Mouse (Mus musculus): ENCODE results near the gene Olfr1385. TPM values are rescaled to one million over a fixed set of nuclear protein-coding genes. Genes with fewer than 3 reads are reported as not detected.

The Olfr1385 gene
- polyA plus RNA-seq, 1 experiment from 2014 or later = not detected

Other genes with a start within 250 kb of the Olfr1385 start
- gene Mgat1, start 244.9 kb upstream of the Olfr1385 start, polyA plus RNA-seq (2015; fragmentation: Nextera tagmentation; extraction: Ambion mirVana) = 32.0 and 32.6 TPM in 2 replicates
- not detected in 2 replicates for gene Olfr1393, start 210.8 kb upstream of the Olfr1385 start, polyA plus RNA-seq (2015; fragmentation: Nextera tagmentation; extraction: Ambion mirVana)
- gene Olfr1392, start 203.8 kb upstream of the Olfr1385 start, polyA plus RNA-seq (2015; fragmentation: Nextera tagmentation; extraction: Ambion mirVana) = not detected in 2 replicates
- gene Olfr10, start 184.3 kb upstream of the Olfr1385 start, polyA plus RNA-seq (2015; fragmentation: Nextera tagmentation; extraction: Ambion mirVana) = not detected in 2 replicates
- gene Olfr1391, start 166.3 kb upstream of the Olfr1385 start, polyA plus RNA-seq (2015; fragmentation: Nextera tagmentation; extraction: Ambion mirVana) = not detected in 2 replicates
- not detected in 2 replicates for gene Olfr1390, start 153.9 kb upstream of the Olfr1385 start, polyA plus RNA-seq (2015; fragmentation: Nextera tagmentation; extraction: Ambion mirVana)
- not detected in 2 replicates for gene Olfr1389, start 66.0 kb upstream of the Olfr1385 start, polyA plus RNA-seq (2015; fragmentation: Nextera tagmentation; extraction: Ambion mirVana)
- gene Olfr1388, start 52.4 kb upstream of the Olfr1385 start, polyA plus RNA-seq (2015; fragmentation: Nextera tagmentation; extraction: Ambion mirVana) = 0.03 and 0.08 TPM in 2 replicates
- not detected in 2 replicates for gene Olfr1387, start 33.7 kb upstream of the Olfr1385 start, polyA plus RNA-seq (2015; fragmentation: Nextera tagmentation; extraction: Ambion mirVana)
- gene Olfr1386, start 24.0 kb upstream of the Olfr1385 start, polyA plus RNA-seq (2015; fragmentation: Nextera tagmentation; extraction: Ambion mirVana) = not detected in 2 replicates
- gene Olfr1384, start 17.7 kb downstream of the Olfr1385 start, polyA plus RNA-seq (2015; fragmentation: Nextera tagmentation; extraction: Ambion mirVana) = not detected in 2 replicates
- not detected in 2 replicates for gene Olfr1383, start 30.6 kb downstream of the Olfr1385 start, polyA plus RNA-seq (2015; fragmentation: Nextera tagmentation; extraction: Ambion mirVana)
- not detected in 2 replicates for gene Olfr1382, start 39.2 kb downstream of the Olfr1385 start, polyA plus RNA-seq (2015; fragmentation: Nextera tagmentation; extraction: Ambion mirVana)
- gene Olfr1381, start 54.4 kb downstream of the Olfr1385 start, polyA plus RNA-seq (2015; fragmentation: Nextera tagmentation; extraction: Ambion mirVana) = not detected in 2 replicates
- gene Olfr1380, start 67.8 kb downstream of the Olfr1385 start, polyA plus RNA-seq (2015; fragmentation: Nextera tagmentation; extraction: Ambion mirVana) = not detected in 2 replicates
- 2.4 and 2.7 TPM in 2 replicates for gene Flt4, start 120.2 kb downstream of the Olfr1385 start, polyA plus RNA-seq (2015; fragmentation: Nextera tagmentation; extraction: Ambion mirVana)
- gene Scgb3a1, start 174.5 kb downstream of the Olfr1385 start, polyA plus RNA-seq (2015; fragmentation: Nextera tagmentation; extraction: Ambion mirVana) = not detected in 2 replicates
- 24.4 and 30.4 TPM in 2 replicates for gene Cnot6, start 223.7 kb downstream of the Olfr1385 start, polyA plus RNA-seq (2015; fragmentation: Nextera tagmentation; extraction: Ambion mirVana)

Data from liver, embryonic 13.5 days (tissue).